Mouse (Mus musculus) kidney, embryonic 16.5 days (tissue): ENCODE measurements around the gene Rras. TPM values are rescaled to one million over a fixed set of nuclear protein-coding genes. Genes with fewer than 3 reads are reported as not detected.

ENCODE experiments used
- ATAC-seq: fragments of 200-750 bp; cut with Nextera tagmentation; 2 replicates; pipeline ENCODE4 v1.8.0; 2017; ENCODE audit warnings: moderate TSS enrichment; ENCODE audit not compliant: low FRiP score, low TSS enrichment
- H3K27ac ChIP-seq: fragments of 300-500 bp; sonication (generic); 2 replicates; pipeline ENCODE4 v1.5.1; 2014; ENCODE audit warnings: low read length
- H3K27me3 ChIP-seq: fragments of 300-500 bp; sonication (generic); 2 replicates; pipeline ENCODE4 v1.6.1; 2014; ENCODE audit warnings: low read length, control low read depth, mixed read lengths; ENCODE audit not compliant: insufficient read depth
- H3K36me3 ChIP-seq: fragments of 300-500 bp; sonication (generic); 2 replicates; pipeline ENCODE4 v1.6.1; 2014; ENCODE audit warnings: low read length, control low read depth, mixed read lengths; ENCODE audit not compliant: insufficient read depth
- H3K4me1 ChIP-seq: fragments of 300-500 bp; sonication (generic); 2 replicates; pipeline ENCODE4 v1.6.1; 2014; ENCODE audit warnings: low read length, control low read depth, mixed read lengths; ENCODE audit not compliant: insufficient read depth
- H3K4me2 ChIP-seq: fragments of 300-500 bp; sonication (generic); replicated peaks from 2 replicates; pipeline ENCODE4 v1.6.1; 2014; ENCODE audit warnings: low read depth, low read length
- H3K4me3 ChIP-seq: fragments of 300-500 bp; sonication (generic); 2 replicates; pipeline ENCODE4 v1.5.1; 2014; ENCODE audit warnings: mild to moderate bottlenecking, low read length
- H3K9ac ChIP-seq: fragments of 300-500 bp; sonication (generic); replicated peaks from 2 replicates; pipeline ENCODE4 v1.6.1; 2014; ENCODE audit warnings: low read length
- H3K9me3 ChIP-seq: fragments of 300-500 bp; sonication (generic); 2 replicates; pipeline ENCODE4 v1.6.1; 2016; ENCODE audit warnings: low read length, control low read depth
- WGBS: fragments of 180-500 bp; shearing (Covaris S2); extraction: QIAGEN DNeasy Blood & Tissue Kit; methylation state at CpG from one replicate; pipeline ENCODE4 v1.1.7; 2014; 5-methylcytosine and 5-hydroxymethylcytosine counted together
- polyA plus RNA-seq: library from polyadenylated mRNA; unstranded; fragments of >200 nt; fragmentation: Nextera tagmentation; extraction: Ambion mirVana; gene quantifications from 2 replicates; pipeline ENCODE4 v1.2.1, GENCODE M21; 2015

Rras gene
- polyA plus RNA-seq, 1 experiment from 2014 or later = 44.1 TPM

DNA sequence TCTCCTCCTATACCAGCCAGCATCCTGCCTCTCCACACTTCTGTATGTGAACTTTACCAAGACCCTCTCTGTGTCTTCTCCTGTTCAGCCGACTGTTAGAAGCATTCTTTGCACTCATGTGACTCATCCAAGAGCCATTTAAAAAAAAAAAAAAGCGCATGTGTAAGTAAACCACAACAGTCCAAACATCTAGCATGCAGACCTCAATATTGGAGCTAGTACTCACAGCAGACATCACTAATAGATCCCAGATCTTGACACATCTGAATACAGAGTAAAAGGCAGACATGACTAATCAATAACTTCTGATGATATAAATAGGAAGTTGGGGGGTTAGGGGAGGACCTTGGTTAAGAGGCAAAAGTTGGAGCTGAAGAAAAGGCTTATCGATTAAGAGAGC lies 17.9 kb downstream of the Rras start:
- no peak overlapping the region for H3K4me3 ChIP-seq

DNA sequence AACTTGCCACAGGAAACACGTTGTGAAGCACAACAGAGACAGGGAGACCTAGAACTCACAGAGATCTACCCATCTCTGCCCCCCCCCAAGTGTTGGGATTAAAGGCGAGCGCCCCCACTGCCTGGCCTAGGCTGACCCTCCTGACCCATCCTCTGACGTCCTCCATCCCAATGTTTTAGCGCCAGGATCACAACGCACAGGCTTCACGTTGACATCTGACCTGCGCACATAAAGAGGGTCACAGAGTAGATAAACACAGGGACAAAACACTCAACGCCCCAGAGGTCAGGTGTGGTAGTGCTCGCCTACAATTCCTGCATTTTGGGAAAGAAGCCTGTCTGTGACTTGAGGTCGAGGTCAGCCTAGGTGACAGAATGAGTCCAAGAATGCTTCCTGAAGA lies 18.9 kb downstream of the Rras start:
- no peak overlapping the region for H3K4me2 ChIP-seq
- no peak overlapping the region for H3K27ac ChIP-seq
- no peaks in the 10 kb centered on the region for H3K9me3 ChIP-seq
- WGBS = 78% methylated on average over 11 of the region's 11 CpGs
- H3K27me3 ChIP-seq = no peaks in the 10 kb centered on the region
- no peaks in the 10 kb centered on the region for H3K4me1 ChIP-seq
- H3K9ac ChIP-seq = no peak overlapping the region
- no peak for ATAC-seq
- peaks cover 92% of the 10 kb centered on the region for H3K36me3 ChIP-seq
- H3K4me3 ChIP-seq = no peak overlapping the region

More for the DNA sequence above, 17.9 kb downstream of the Rras start:
- Histone ChIP-seq H3K4me2 (no peak overlapping the region), H3K4me1 (no peaks in the 10 kb centered on the region), H3K9me3 (no peaks in the 10 kb centered on the region), H3K27me3 (no peaks in the 10 kb centered on the region), H3K27ac (no peak overlapping the region), H3K9ac (no peak overlapping the region), H3K36me3 (peaks cover 93% of the 10 kb centered on the region)
- no peak for ATAC-seq
- WGBS = 85% methylated on average over 3 of the region's 3 CpGs

DNA sequence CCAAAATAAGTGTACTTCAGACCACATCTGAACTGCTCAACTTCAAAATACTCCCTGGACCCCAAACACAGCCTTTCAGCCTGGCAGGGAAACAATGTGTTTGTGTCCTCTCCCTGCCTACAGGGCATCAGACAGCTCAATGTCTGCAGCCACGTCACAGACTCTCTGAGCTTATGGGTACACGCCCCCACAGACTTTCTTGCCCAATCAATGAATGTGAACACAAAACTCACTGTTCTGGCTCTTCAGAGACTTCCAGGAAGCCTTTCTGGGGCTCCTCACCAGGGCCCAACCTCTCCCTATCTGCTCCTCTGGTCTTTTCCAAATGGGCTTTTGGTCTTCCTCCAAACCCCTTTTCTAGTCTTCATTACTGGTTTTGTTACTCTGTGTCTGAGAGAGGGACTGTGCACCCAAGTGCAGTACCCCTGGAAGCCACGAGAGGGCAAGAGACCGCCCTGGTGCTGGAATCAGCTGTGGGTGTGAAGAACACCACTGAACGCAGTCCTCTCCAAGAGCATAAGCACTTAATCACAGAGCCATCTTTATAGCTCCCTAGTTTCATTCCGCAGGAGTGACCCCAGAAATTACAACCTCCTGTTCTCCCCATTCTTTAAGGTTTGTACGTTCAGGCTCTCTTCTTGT lies 20.1 kb downstream of the Rras start:
- no peaks in the 10 kb centered on the region for H3K9me3 ChIP-seq
- peaks cover 93% of the 10 kb centered on the region for H3K36me3 ChIP-seq
- no peaks in the 10 kb centered on the region for H3K27me3 ChIP-seq
- ATAC-seq = no peak
- no peak overlapping the region for H3K4me3 ChIP-seq
- H3K27ac ChIP-seq = no peak overlapping the region
- 66% methylated on average over 7 of the region's 7 CpGs for whole genome bisulfite sequencing
- H3K9ac ChIP-seq = no peak overlapping the region
- no peaks in the 10 kb centered on the region for H3K4me1 ChIP-seq
- H3K4me2 ChIP-seq = no peak overlapping the region

GRCm38 (mm10) chr7:45038411-45038810 lies 20.6 kb downstream of the Rras start:
- Histone ChIP-seq H3K4me2 (no peak overlapping the region), H3K4me3 (no peak overlapping the region), H3K9me3 (no peaks in the 10 kb centered on the region), H3K9ac (no peak overlapping the region), H3K27ac (no peak overlapping the region), H3K27me3 (no peaks in the 10 kb centered on the region), H3K4me1 (no peaks in the 10 kb centered on the region), H3K36me3 (peaks cover 93% of the 10 kb centered on the region)
- ATAC-seq = no peak
- 94% methylated on average over 9 of the region's 9 CpGs for WGBS

DNA sequence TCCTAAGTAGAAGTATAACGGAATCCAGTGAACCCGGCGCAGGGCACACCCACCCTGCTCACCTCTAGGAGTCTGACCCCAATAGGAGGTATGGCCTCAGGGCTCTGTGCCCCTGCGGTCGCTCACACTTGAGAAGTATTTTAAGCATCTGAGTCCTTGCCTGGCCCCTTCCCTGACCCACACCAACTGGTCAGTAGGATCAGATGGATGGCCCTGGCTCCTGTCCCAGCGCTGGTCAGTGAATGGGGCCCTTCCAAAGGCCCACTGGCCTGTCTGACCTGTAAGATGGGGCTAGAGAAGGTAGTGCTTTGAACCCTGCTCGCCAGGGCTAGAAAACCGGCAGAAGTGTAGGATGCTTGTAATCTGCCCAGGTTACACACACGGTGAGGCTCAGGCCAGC lies 23.1 kb downstream of the Rras start:
- Histone ChIP-seq H3K27me3 (no peaks in the 10 kb centered on the region), H3K36me3 (peaks cover 92% of the 10 kb centered on the region), H3K4me1 (no peaks in the 10 kb centered on the region), H3K4me2 (no peak overlapping the region), H3K27ac (no peak overlapping the region), H3K9me3 (no peaks in the 10 kb centered on the region), H3K4me3 (no peak overlapping the region), H3K9ac (no peak overlapping the region)
- WGBS = 92% methylated on average over 9 of the region's 9 CpGs
- no peak for ATAC-seq

DNA sequence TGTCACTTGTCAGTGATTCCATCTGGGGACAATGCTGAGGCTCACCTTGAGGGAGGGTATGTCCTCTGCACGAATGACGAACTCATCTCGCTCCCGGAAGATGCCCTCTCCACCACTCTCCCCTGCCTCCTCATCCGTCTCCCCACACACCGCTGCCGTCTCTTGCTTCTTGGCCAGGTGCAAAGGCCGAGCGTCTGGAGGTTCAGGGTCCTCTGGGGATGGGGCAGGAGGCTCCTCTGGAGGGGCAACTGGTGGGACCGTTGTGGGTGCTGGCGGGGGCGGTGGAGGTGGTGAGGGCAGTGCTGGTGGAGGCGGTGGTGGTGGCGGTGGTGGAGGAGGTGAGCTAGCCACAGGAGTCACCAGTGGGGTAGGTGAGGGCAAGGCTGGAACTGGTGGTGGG lies 25.5 kb downstream of the Rras start:
- H3K27ac ChIP-seq = no peak overlapping the region
- no peaks in the 10 kb centered on the region for H3K27me3 ChIP-seq
- no peak for ATAC-seq
- 94% methylated on average over 12 of the region's 14 CpGs for WGBS
- peaks cover 93% of the 10 kb centered on the region for H3K36me3 ChIP-seq
- H3K4me3 ChIP-seq = no peak overlapping the region
- no peak overlapping the region for H3K9ac ChIP-seq
- H3K9me3 ChIP-seq = no peaks in the 10 kb centered on the region
- H3K4me1 ChIP-seq = no peaks in the 10 kb centered on the region
- H3K4me2 ChIP-seq = no peak overlapping the region

- Histone ChIP-seq H3K4me3 (no peak overlapping the region), H3K36me3 (peaks cover 96% of the 10 kb centered on the region), H3K27me3 (no peaks in the 10 kb centered on the region), H3K9me3 (no peaks in the 10 kb centered on the region), H3K4me2 (no peak overlapping the region), H3K9ac (no peak overlapping the region), H3K4me1 (peaks cover 5% of the 10 kb centered on the region), H3K27ac (no peak overlapping the region)
- no peak for ATAC-seq
- WGBS = 91% methylated on average over 22 of the region's 22 CpGs
These were observed 28.0 kb downstream of the Rras start for GRCm38 (mm10) chr7:45045741-45046140.

GRCm38 (mm10) chr7:45046853-45047350 lies 29.1 kb downstream of the Rras start:
- peaks cover 15% of the 10 kb centered on the region for H3K4me1 ChIP-seq
- ATAC-seq = no peak

DNA sequence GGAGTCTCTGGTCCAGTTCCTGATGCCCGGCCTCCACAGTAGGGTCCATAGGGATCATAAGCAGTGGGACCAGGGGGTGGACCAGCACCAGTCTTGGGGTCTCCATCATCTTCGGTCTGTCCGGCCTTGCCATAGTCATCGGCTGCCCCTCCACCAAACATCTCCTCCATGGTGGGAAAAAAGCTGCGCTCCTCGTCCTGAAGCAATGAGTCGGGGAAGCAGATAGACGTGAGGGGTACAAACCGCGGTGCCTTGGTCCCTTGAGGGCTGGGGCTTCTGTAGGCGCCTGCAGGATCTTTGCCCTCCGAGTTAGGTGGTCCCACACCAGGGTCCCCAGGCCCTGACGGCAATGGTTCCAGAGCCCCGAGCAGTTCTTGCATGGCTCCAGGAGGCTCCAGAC lies 29.7 kb downstream of the Rras start:
- ATAC-seq = no peak
- 94% methylated on average over 14 of the region's 14 CpGs for WGBS
- Histone ChIP-seq H3K36me3 (peaks cover 80% of the 10 kb centered on the region), H3K27me3 (no peaks in the 10 kb centered on the region), H3K4me1 (peaks cover 17% of the 10 kb centered on the region), H3K4me2 (no peak overlapping the region), H3K27ac (no peak overlapping the region), H3K4me3 (no peak overlapping the region), H3K9ac (no peak overlapping the region), H3K9me3 (no peaks in the 10 kb centered on the region)

More at GRCm38 (mm10) chr7:45046853-45047350, 29.1 kb downstream of the Rras start:
- Histone ChIP-seq H3K27me3 (no peaks in the 10 kb centered on the region), H3K36me3 (peaks cover 86% of the 10 kb centered on the region), H3K9me3 (no peaks in the 10 kb centered on the region), H3K9ac (no peak overlapping the region), H3K27ac (no peak overlapping the region), H3K4me2 (no peak overlapping the region), H3K4me3 (no peak overlapping the region)
- 96% methylated on average over 26 of the region's 26 CpGs for WGBS

DNA sequence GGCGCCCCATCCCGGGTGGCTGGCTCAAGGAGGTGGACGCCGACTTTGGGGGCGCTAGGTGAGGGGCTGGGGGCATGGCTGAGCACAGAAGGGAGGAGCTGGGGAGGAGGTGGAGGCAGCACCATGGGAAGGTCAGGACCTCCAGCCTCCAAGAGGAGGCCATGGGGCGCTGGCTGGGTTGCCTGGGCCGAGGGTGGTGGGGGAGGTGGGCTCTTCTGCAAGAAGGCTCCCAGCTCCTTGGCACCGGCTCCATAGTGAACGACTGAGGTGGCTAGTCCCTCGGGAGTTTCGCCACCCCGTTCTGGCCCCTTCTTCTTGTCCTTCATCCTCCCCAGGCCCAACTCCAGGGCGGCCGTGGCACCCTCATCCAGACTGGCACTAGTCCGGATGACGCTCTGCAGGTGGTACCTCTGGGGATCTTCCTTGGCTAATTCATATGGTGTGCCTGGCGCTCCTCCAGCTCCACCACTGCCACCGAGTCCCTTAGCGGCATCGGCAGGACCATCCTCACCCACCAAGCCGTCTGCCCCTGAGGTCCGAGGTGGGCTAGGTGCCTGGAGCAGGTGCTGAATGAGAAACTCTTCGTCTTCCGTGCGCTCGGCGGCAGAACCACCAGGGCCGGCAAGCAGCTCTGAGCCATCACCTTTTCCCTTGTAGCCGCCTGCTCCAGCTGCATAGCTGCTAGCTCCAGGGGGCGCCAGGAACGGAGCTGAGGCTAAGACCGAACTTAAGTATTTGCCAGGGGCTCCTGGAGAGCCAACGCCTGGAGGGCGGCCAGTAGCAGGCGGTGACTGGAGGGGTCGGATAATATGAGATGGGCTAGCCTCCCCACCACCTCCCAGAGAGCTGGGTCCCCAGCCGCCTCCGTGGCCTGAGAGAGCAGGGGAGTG lies 30.5 kb downstream of the Rras start:
- WGBS = 89% methylated on average over 38 of the region's 38 CpGs
- Histone ChIP-seq H3K27me3 (no peaks in the 10 kb centered on the region), H3K4me2 (no peak overlapping the region), H3K9ac (no peak overlapping the region), H3K36me3 (peaks cover 72% of the 10 kb centered on the region), H3K4me3 (no peak overlapping the region), H3K27ac (no peak overlapping the region), H3K9me3 (no peaks in the 10 kb centered on the region), H3K4me1 (peaks cover 17% of the 10 kb centered on the region)
- no peak for ATAC-seq
